ENCODE assay signal across 8 mouse cellular contexts in the genomic region with DNA sequence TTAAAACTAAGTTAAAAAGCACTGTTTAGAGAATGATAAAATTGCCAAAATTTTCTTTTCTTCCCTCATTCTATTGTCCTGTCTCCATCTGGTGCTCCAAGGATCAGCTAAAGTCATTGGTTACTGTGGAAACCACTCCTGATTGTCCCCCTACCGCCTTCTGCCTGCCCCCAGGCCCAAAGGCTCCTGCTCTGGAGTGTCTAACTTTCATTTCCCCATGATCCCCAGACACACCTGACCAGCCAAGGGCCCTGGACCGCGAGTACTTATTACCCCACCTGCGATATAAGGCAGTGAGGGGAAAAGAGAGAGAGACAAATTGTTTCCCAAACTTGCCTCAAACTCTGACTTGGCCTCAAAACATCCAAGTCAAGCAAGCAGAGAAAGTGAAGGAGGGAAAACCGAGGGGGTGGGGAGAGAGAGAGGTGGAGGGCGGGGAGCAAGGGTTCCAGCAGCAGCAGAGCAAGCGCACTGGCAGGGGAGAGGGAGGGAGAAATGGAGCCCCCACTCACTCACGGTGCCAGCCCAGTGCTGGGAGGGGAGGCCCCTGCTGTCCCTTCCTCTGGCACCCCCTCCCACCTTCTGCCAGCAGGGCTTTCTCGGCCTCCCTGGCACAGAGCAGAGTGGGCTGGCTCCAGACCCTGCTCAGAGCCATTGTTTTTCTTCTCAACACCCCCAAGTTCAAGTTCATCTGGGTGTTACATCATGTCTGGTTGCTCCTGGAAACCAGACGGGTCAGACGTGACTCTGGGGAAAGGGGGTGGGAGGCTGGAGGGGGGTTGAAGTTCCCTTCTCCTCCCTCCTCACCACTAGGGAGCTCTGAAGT. TPM values are rescaled to one million over a fixed set of nuclear protein-coding genes. Genes with fewer than 3 reads are reported as not detected.
A peak's percentile ranks its signal among the peaks of the same experiment; 100 is the strongest.
DNase-seq lines count a peak whose midpoint lies in the region; ATAC-seq and TF ChIP-seq lines count a peak whose summit lies in the region.

No protein-coding gene starts in this region.

- H3K4me1 ChIP-seq in lung, embryonic 14.5 days (ENCODE audit: insufficient read depth), result peaks cover 47% of the 10 kb centered on the region
- peaks cover 69% of the 10 kb centered on the region for H3K4me1 ChIP-seq in embryonic facial prominence, embryonic 14.5 days (ENCODE audit: control insufficient read depth, insufficient read depth, low read length)
- H3K4me1 ChIP-seq in heart, embryonic 16.5 days (ENCODE audit: control insufficient read depth, insufficient read depth, low read length), result peaks cover 22% of the 10 kb centered on the region
- peaks cover 64% of the 10 kb centered on the region for H3K4me1 ChIP-seq in liver, embryonic 13.5 days (replicated peaks)

- ATAC-seq in lung, embryonic 14.5 days (ENCODE audit: insufficient read depth), result peak; percentile 91
- peak; percentile 90 for ATAC-seq in embryonic facial prominence, embryonic 14.5 days (ENCODE audit: low read depth)
- peak; percentile 67 for ATAC-seq in heart, embryonic 16.5 days (replicated peaks; ENCODE audit: extremely low read depth, insufficient read depth, low FRiP score)
- no peak for ATAC-seq in liver, embryonic 13.5 days (ENCODE audit: low read depth)

- H3K9ac ChIP-seq in lung, embryonic 14.5 days, result peak overlapping the region; percentile 41
- peak overlapping the region; percentile 54; the same call in 1 of the 2 replicates for H3K9ac ChIP-seq in embryonic facial prominence, embryonic 14.5 days (ENCODE audit: low read depth, low read length)
- H3K9ac ChIP-seq in heart, embryonic 16.5 days (ENCODE audit: low read length), result 0 out of 2 replicates have a peak overlapping the region, but pooled peaks have one; percentile 35
- peak overlapping the region; percentile 33; the same call in 1 of the 2 replicates for H3K9ac ChIP-seq in liver, embryonic 13.5 days

- H3K9me3 ChIP-seq in lung, embryonic 14.5 days (ENCODE audit: low read depth, low read length), result no peaks in the 10 kb centered on the region
- no peaks in the 10 kb centered on the region for H3K9me3 ChIP-seq in embryonic facial prominence, embryonic 14.5 days (ENCODE audit: control insufficient read depth, low read length)
- no peaks in the 10 kb centered on the region for H3K9me3 ChIP-seq in heart, embryonic 16.5 days (replicated peaks; ENCODE audit: control insufficient read depth, low read length)
- H3K9me3 ChIP-seq in liver, embryonic 13.5 days (replicated peaks), result no peaks in the 10 kb centered on the region

- H3K4me2 ChIP-seq in lung, embryonic 14.5 days, result peak overlapping the region; percentile 52
- H3K4me2 ChIP-seq in embryonic facial prominence, embryonic 14.5 days (ENCODE audit: low read depth, low read length), result peak overlapping the region; percentile 41
- peak overlapping the region; percentile 11; the same call in 1 of the 2 replicates for H3K4me2 ChIP-seq in heart, embryonic 16.5 days (ENCODE audit: low read depth, low read length)
- H3K4me2 ChIP-seq in liver, embryonic 13.5 days, result no peak overlapping the region

- peak; percentile 92 for DNase-seq in lung, embryonic 14.5 days
- no peak for DNase-seq in lung, postnatal 25 days (ENCODE audit: low spot score)
- DNase-seq in embryonic facial prominence, embryonic 14.5 days (ENCODE audit: low spot score), result peak; percentile 96
- no peak for DNase-seq in liver, embryonic 13.5 days
- peak; percentile 58 for DNase-seq in retina, embryonic 14.5 days (ENCODE audit: low spot score)
- DNase-seq in spleen, adult 12 weeks (ENCODE audit: low spot score), result no peak
- no peak for DNase-seq in thymus, postnatal 10 days (ENCODE audit: low spot score in 2 of 2)

- TF ChIP-seq CTCF in lung, embryonic 14.5 days (IDR thresholded peaks at IDR 0.05; ENCODE audit: low read depth), result peak; percentile 49

- peaks cover 46% of the 10 kb centered on the region for H3K36me3 ChIP-seq in lung, embryonic 14.5 days (ENCODE audit: insufficient read depth)
- peaks cover 60% of the 10 kb centered on the region for H3K36me3 ChIP-seq in embryonic facial prominence, embryonic 14.5 days (ENCODE audit: control insufficient read depth, insufficient read depth, low read length)
- 0 out of 2 replicates have a peak, but pooled peaks cover 3% of the 10 kb centered on the region for H3K36me3 ChIP-seq in heart, embryonic 16.5 days (ENCODE audit: control insufficient read depth, insufficient read depth)
- no peaks in the 10 kb centered on the region for H3K36me3 ChIP-seq in liver, embryonic 13.5 days

- H3K27ac ChIP-seq in lung, embryonic 14.5 days (ENCODE audit: low read depth), result peak overlapping the region; percentile 95
- H3K27ac ChIP-seq in embryonic facial prominence, embryonic 14.5 days (replicated peaks; ENCODE audit: low read depth, low read length), result peak overlapping the region; percentile 93
- H3K27ac ChIP-seq in heart, embryonic 16.5 days (ENCODE audit: low read length), result peak overlapping the region; percentile 77
- H3K27ac ChIP-seq in liver, embryonic 13.5 days, result peak overlapping the region; percentile 58

- 13% methylated on average over 10 of the region's 11 CpGs for WGBS in lung, embryonic 14.5 days
- WGBS in embryonic facial prominence, embryonic 14.5 days, result 11% methylated on average over 11 of the region's 11 CpGs
- 32% methylated on average over 11 of the region's 11 CpGs for WGBS in heart, embryonic 16.5 days
- WGBS in liver, embryonic 13.5 days (ENCODE audit: insufficient replicate concordance), result 47% methylated on average over 11 of the region's 11 CpGs

- no peak overlapping the region for H3K4me3 ChIP-seq in lung, embryonic 14.5 days (ENCODE audit: low read depth, low read length)
- no peak overlapping the region for H3K4me3 ChIP-seq in embryonic facial prominence, embryonic 14.5 days (ENCODE audit: low read depth, low read length)
- no peak overlapping the region for H3K4me3 ChIP-seq in heart, embryonic 16.5 days (ENCODE audit: low read length)
- no peak overlapping the region for H3K4me3 ChIP-seq in liver, embryonic 13.5 days (replicated peaks)

- H3K27me3 ChIP-seq in lung, embryonic 14.5 days (ENCODE audit: insufficient read depth, low read length), result peaks cover 17% of the 10 kb centered on the region
- H3K27me3 ChIP-seq in embryonic facial prominence, embryonic 14.5 days (replicated peaks; ENCODE audit: control insufficient read depth, insufficient read depth, low read length), result peaks cover 16% of the 10 kb centered on the region
- peaks cover 21% of the 10 kb centered on the region for H3K27me3 ChIP-seq in heart, embryonic 16.5 days (ENCODE audit: control insufficient read depth, insufficient read depth, low read length)
- peaks cover 63% of the 10 kb centered on the region for H3K27me3 ChIP-seq in liver, embryonic 13.5 days

RNA-seq across cellular contexts. Expression of gene G430095P16Rik, which starts 10.7 kb away (rescaled TPM):
- 2.7 and 2.8 TPM in 2 replicates for polyA plus RNA-seq in lung, embryonic 14.5 days (2014; fragmentation: Nextera tagmentation; extraction: Ambion mirVana)
- 2.0 and 2.7 TPM in 2 replicates for polyA plus RNA-seq in embryonic facial prominence, embryonic 14.5 days (2014; fragmentation: Nextera tagmentation; extraction: Ambion mirVana)
- 3.1 and 4.7 TPM in 2 replicates for polyA plus RNA-seq in heart, embryonic 16.5 days (2015; fragmentation: Nextera tagmentation; extraction: Ambion mirVana)
- 9.6 and 10.0 TPM in 2 replicates for polyA plus RNA-seq in liver, embryonic 13.5 days (2015; fragmentation: Nextera tagmentation; extraction: Ambion mirVana)

RNA-seq across cellular contexts. Expression of gene Lyl1, which starts 10.9 kb away (rescaled TPM):
- polyA plus RNA-seq in lung, embryonic 14.5 days (2014; fragmentation: Nextera tagmentation; extraction: Ambion mirVana), result 12.0 and 12.5 TPM in 2 replicates
- polyA plus RNA-seq in embryonic facial prominence, embryonic 14.5 days (2014; fragmentation: Nextera tagmentation; extraction: Ambion mirVana), result 5.8 and 6.8 TPM in 2 replicates
- 10.2 and 12.0 TPM in 2 replicates for polyA plus RNA-seq in heart, embryonic 16.5 days (2015; fragmentation: Nextera tagmentation; extraction: Ambion mirVana)
- polyA plus RNA-seq in liver, embryonic 13.5 days (2015; fragmentation: Nextera tagmentation; extraction: Ambion mirVana), result 61.2 and 61.3 TPM in 2 replicates

RNA-seq across cellular contexts. Expression of gene Nacc1, which starts 24.5 kb away (rescaled TPM):
- 29.8 and 33.8 TPM in 2 replicates for polyA plus RNA-seq in lung, embryonic 14.5 days (2014; fragmentation: Nextera tagmentation; extraction: Ambion mirVana)
- 19.7 and 20.1 TPM in 2 replicates for polyA plus RNA-seq in embryonic facial prominence, embryonic 14.5 days (2014; fragmentation: Nextera tagmentation; extraction: Ambion mirVana)
- polyA plus RNA-seq in heart, embryonic 16.5 days (2015; fragmentation: Nextera tagmentation; extraction: Ambion mirVana), result 11.7 and 14.4 TPM in 2 replicates
- polyA plus RNA-seq in liver, embryonic 13.5 days (2015; fragmentation: Nextera tagmentation; extraction: Ambion mirVana), result 6.9 and 7.6 TPM in 2 replicates

RNA-seq across cellular contexts. Expression of gene Trmt1, which starts 26.0 kb away (rescaled TPM):
- 66.1 and 68.6 TPM in 2 replicates for polyA plus RNA-seq in lung, embryonic 14.5 days (2014; fragmentation: Nextera tagmentation; extraction: Ambion mirVana)
- polyA plus RNA-seq in embryonic facial prominence, embryonic 14.5 days (2014; fragmentation: Nextera tagmentation; extraction: Ambion mirVana), result 55.8 and 73.2 TPM in 2 replicates
- polyA plus RNA-seq in heart, embryonic 16.5 days (2015; fragmentation: Nextera tagmentation; extraction: Ambion mirVana), result 43.2 and 46.7 TPM in 2 replicates
- 45.9 and 46.8 TPM in 2 replicates for polyA plus RNA-seq in liver, embryonic 13.5 days (2015; fragmentation: Nextera tagmentation; extraction: Ambion mirVana)

RNA-seq across cellular contexts. Expression of gene Ier2, which starts 49.5 kb away (rescaled TPM):
- polyA plus RNA-seq in lung, embryonic 14.5 days (2014; fragmentation: Nextera tagmentation; extraction: Ambion mirVana), result 81.7 and 83.8 TPM in 2 replicates
- 45.9 and 50.3 TPM in 2 replicates for polyA plus RNA-seq in embryonic facial prominence, embryonic 14.5 days (2014; fragmentation: Nextera tagmentation; extraction: Ambion mirVana)
- 43.0 and 43.3 TPM in 2 replicates for polyA plus RNA-seq in heart, embryonic 16.5 days (2015; fragmentation: Nextera tagmentation; extraction: Ambion mirVana)
- polyA plus RNA-seq in liver, embryonic 13.5 days (2015; fragmentation: Nextera tagmentation; extraction: Ambion mirVana), result 20.5 and 24.1 TPM in 2 replicates

Comparison
In these comparisons a context has a peak if more than half of its experiments do, and no peak if none do; other contexts are left out.
1. DNase-seq: peak in lung, embryonic 14.5 days (single experiment), embryonic facial prominence, embryonic 14.5 days (single experiment) and retina, embryonic 14.5 days (single experiment); none in lung, postnatal 25 days (single experiment), liver, embryonic 13.5 days (single experiment), spleen, adult 12 weeks (single experiment) and thymus, postnatal 10 days (0 of 2).
2. Peak in every context shown above with its lines, with median percentiles within 50 percentile points of each other: H3K27ac ChIP-seq and H3K9ac ChIP-seq.